Mouse (Mus musculus): ENCODE results near the gene Slc10a6.

Slc10a6 gene

GRCm38 (mm10) chr5:103617191-103617590 lies 12.0 kb downstream of the Slc10a6 start:
- no peak for DNase-seq (ENCODE audit: low spot score)

- no peak for DNase-seq (ENCODE audit: low spot score)
These were observed 14.8 kb downstream of the Slc10a6 start for GRCm38 (mm10) chr5:103614356-103614755.

- DNase-seq (ENCODE audit: low spot score) = no peak
These were observed 16.9 kb downstream of the Slc10a6 start for GRCm38 (mm10) chr5:103612316-103612715.

GRCm38 (mm10) chr5:103610856-103611472 lies 18.2 kb downstream of the Slc10a6 start:
- DNase-seq (ENCODE audit: low spot score) = no peak

- no peak for DNase-seq (ENCODE audit: low spot score)
These were observed 19.1 kb downstream of the Slc10a6 start for GRCm38 (mm10) chr5:103610148-103610547.

- DNase-seq (ENCODE audit: low spot score) = no peak
These were observed 23.5 kb downstream of the Slc10a6 start for GRCm38 (mm10) chr5:103605707-103606106.

- no peak for DNase-seq (ENCODE audit: low spot score)
These were observed 25.9 kb downstream of the Slc10a6 start for GRCm38 (mm10) chr5:103603115-103603893.

- DNase-seq (ENCODE audit: low spot score) = no peak
These were observed 30.3 kb downstream of the Slc10a6 start for GRCm38 (mm10) chr5:103598881-103599280.

- DNase-seq (ENCODE audit: low spot score) = no peak
These were observed 30.9 kb downstream of the Slc10a6 start for GRCm38 (mm10) chr5:103598264-103598663.

GRCm38 (mm10) chr5:103597604-103598003 lies 31.6 kb downstream of the Slc10a6 start:
- no peak for DNase-seq (ENCODE audit: low spot score)

- DNase-seq (ENCODE audit: low spot score) = no peak
These were observed 32.6 kb downstream of the Slc10a6 start for GRCm38 (mm10) chr5:103596467-103597146.

GRCm38 (mm10) chr5:103595394-103596226 lies 33.6 kb downstream of the Slc10a6 start:
- no peak for DNase-seq (ENCODE audit: low spot score)

- DNase-seq (ENCODE audit: low spot score) = no peak
These were observed 35.6 kb downstream of the Slc10a6 start for GRCm38 (mm10) chr5:103593575-103593974.

- DNase-seq (ENCODE audit: low spot score) = no peak
These were observed 36.5 kb downstream of the Slc10a6 start for GRCm38 (mm10) chr5:103592706-103593105.

- DNase-seq (ENCODE audit: low spot score) = no peak
These were observed 37.4 kb downstream of the Slc10a6 start for GRCm38 (mm10) chr5:103591846-103592245.

- DNase-seq (ENCODE audit: low spot score) = no peak
These were observed 42.0 kb downstream of the Slc10a6 start for GRCm38 (mm10) chr5:103587219-103587618.

- DNase-seq (ENCODE audit: low spot score) = no peak
These were observed 49.4 kb downstream of the Slc10a6 start for GRCm38 (mm10) chr5:103579680-103580420.

GRCm38 (mm10) chr5:103569446-103569845 lies 59.8 kb downstream of the Slc10a6 start:
- DNase-seq (ENCODE audit: low spot score) = no peak

- no peak for DNase-seq (ENCODE audit: low spot score)
These were observed 61.2 kb downstream of the Slc10a6 start for GRCm38 (mm10) chr5:103568034-103568433.

- DNase-seq (ENCODE audit: low spot score) = no peak
These were observed 68.7 kb downstream of the Slc10a6 start for GRCm38 (mm10) chr5:103560546-103560945.

All from left cerebral cortex, adult 11 months (tissue).